Mouse (Mus musculus): ENCODE measurements around the gene C5ar1.

DNA sequence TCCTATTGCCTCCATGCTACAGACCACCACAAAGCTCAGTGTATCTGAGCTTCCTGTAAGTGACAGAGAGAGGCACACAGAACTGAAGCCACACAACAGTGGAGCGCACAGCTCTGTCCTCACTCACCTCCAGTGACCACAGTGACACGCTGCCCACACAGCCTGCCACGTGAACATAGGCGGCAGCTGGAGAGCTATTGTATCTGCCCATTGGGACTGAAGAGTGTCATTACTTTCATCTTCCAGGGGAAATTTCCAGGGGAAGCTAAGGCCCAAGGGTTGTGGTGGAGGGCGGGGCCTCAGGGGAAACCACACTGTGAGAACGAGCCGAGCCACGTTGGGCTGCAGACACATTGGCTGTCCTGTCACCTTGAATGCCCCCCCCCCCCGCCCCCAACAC lies 54.5 kb downstream of the C5ar1 start:
- TF ChIP-seq GATA1 (IDR thresholded peaks at IDR 0.05; ENCODE audit: low read length) (no peak), TAL1 (IDR thresholded peaks at IDR 0.05; ENCODE audit: low read length) (no peak)

Data from erythroblast, embryonic 14.5 days (primary cell).